Mouse (Mus musculus) forebrain, embryonic 15.5 days (tissue): ENCODE measurements around the gene Ubc. TPM values are rescaled to one million over a fixed set of nuclear protein-coding genes. Genes with fewer than 3 reads are reported as not detected.
"Not testable (repeated sequence)": the region's sequence is repeated elsewhere in the genome, so short reads cannot be mapped to it uniquely, and the experiment has no call there.

Source experiments
- ATAC-seq: fragments of 200-750 bp; cut with Nextera tagmentation; replicated peaks from 2 replicates; pipeline ENCODE4 v1.8.0; 2017; ENCODE audit warnings: mild to moderate bottlenecking, moderate TSS enrichment, moderate library complexity
- H3K27ac ChIP-seq: fragments of 300-500 bp; sonication (generic); replicated peaks from 2 replicates; pipeline ENCODE4 v1.5.1; 2015; ENCODE audit warnings: mild to moderate bottlenecking, inconsistent platforms
- H3K27me3 ChIP-seq: fragments of 300-500 bp; sonication (generic); 2 replicates; pipeline ENCODE4 v1.6.1; 2015; ENCODE audit warnings: inconsistent platforms
- H3K36me3 ChIP-seq: fragments of 300-500 bp; sonication (generic); 2 replicates; pipeline ENCODE4 v1.6.1; 2015; ENCODE audit warnings: mild to moderate bottlenecking, inconsistent platforms
- H3K4me1 ChIP-seq: fragments of 300-500 bp; sonication (generic); 2 replicates; pipeline ENCODE4 v1.6.1; 2015; ENCODE audit warnings: inconsistent platforms
- H3K4me2 ChIP-seq: fragments of 300-500 bp; sonication (generic); replicated peaks from 2 replicates; pipeline ENCODE4 v1.6.1; 2015; ENCODE audit warnings: mild to moderate bottlenecking, inconsistent platforms
- H3K4me3 ChIP-seq: fragments of 300-500 bp; sonication (generic); 2 replicates; pipeline ENCODE4 v1.5.1; 2015; ENCODE audit warnings: mild to moderate bottlenecking, inconsistent platforms
- H3K9ac ChIP-seq: fragments of 300-500 bp; sonication (generic); replicated peaks from 2 replicates; pipeline ENCODE4 v1.6.1; 2015; ENCODE audit warnings: mild to moderate bottlenecking, inconsistent platforms
- H3K9me3 ChIP-seq: fragments of 300-500 bp; sonication (generic); 2 replicates; pipeline ENCODE4 v1.6.1; 2016; ENCODE audit warnings: inconsistent platforms
- WGBS: fragments of 180-500 bp; shearing (Covaris S2); methylation state at CpG from one replicate; pipeline ENCODE4 v1.1.7; 2015; ENCODE audit warnings: mixed read lengths; 5-methylcytosine and 5-hydroxymethylcytosine counted together
- polyA plus RNA-seq: library from polyadenylated mRNA; unstranded; fragments of >200 nt; fragmentation: Nextera tagmentation; extraction: Ambion mirVana; gene quantifications from 2 replicates; pipeline ENCODE4 v1.2.1, GENCODE M21; 2015

The Ubc gene
- polyA plus RNA-seq, 1 experiment from 2014 or later: 1,278 TPM

GRCm38 (mm10) chr5:125402476-125402875, 12.5 kb upstream of the Ubc start:
- WGBS: 56% methylated on average over 10 of the region's 10 CpGs
- H3K9ac ChIP-seq: no peak overlapping the region
- H3K4me2 ChIP-seq: no peak overlapping the region
- H3K36me3 ChIP-seq: no peaks in the 10 kb centered on the region
- no peaks in the 10 kb centered on the region for H3K27me3 ChIP-seq
- no peak for ATAC-seq
- peaks cover 16% of the 10 kb centered on the region for H3K4me1 ChIP-seq
- no peak overlapping the region for H3K27ac ChIP-seq
- H3K9me3 ChIP-seq: no peaks in the 10 kb centered on the region
- no peak overlapping the region for H3K4me3 ChIP-seq

- no peak overlapping the region for H3K4me3 ChIP-seq
Observed at GRCm38 (mm10) chr5:125400903-125401302, 10.9 kb upstream of the Ubc start.

GRCm38 (mm10) chr5:125395008-125395407, 5.0 kb upstream of the Ubc start:
- no peaks in the 10 kb centered on the region for H3K27me3 ChIP-seq
- H3K36me3 ChIP-seq: no peaks in the 10 kb centered on the region
- peaks cover 48% of the 10 kb centered on the region for H3K4me1 ChIP-seq
- H3K27ac ChIP-seq: peak overlapping the region; percentile 98
- H3K9ac ChIP-seq: no peak overlapping the region
- 34% methylated on average over 3 of the region's 3 CpGs for WGBS
- no peak overlapping the region for H3K4me2 ChIP-seq
- no peak for ATAC-seq
- H3K4me3 ChIP-seq: no peak overlapping the region
- H3K9me3 ChIP-seq: no peaks in the 10 kb centered on the region

More at GRCm38 (mm10) chr5:125400903-125401302, 10.9 kb upstream of the Ubc start:
- Histone ChIP-seq H3K27ac (no peak overlapping the region), H3K9me3 (no peaks in the 10 kb centered on the region), H3K27me3 (no peaks in the 10 kb centered on the region), H3K4me1 (peaks cover 8% of the 10 kb centered on the region; the same call in 1 of the 2 replicates), H3K9ac (no peak overlapping the region), H3K4me2 (no peak overlapping the region), H3K36me3 (no peaks in the 10 kb centered on the region)
- ATAC-seq: no peak
- 70% methylated on average over 7 of the region's 7 CpGs for WGBS

GRCm38 (mm10) chr5:125393622-125394603, 3.9 kb upstream of the Ubc start:
- H3K27ac ChIP-seq: peak overlapping the region; percentile 98
- H3K9me3 ChIP-seq: no peaks in the 10 kb centered on the region
- H3K4me3 ChIP-seq: peak overlapping the region; percentile 36
- peak overlapping the region; percentile 47 for H3K9ac ChIP-seq
- peaks cover 49% of the 10 kb centered on the region for H3K4me1 ChIP-seq
- no peaks in the 10 kb centered on the region for H3K27me3 ChIP-seq
- no peaks in the 10 kb centered on the region for H3K36me3 ChIP-seq
- WGBS: 3% methylated on average over 23 of the region's 25 CpGs
- peak overlapping the region; percentile 49 for H3K4me2 ChIP-seq
- ATAC-seq: peak; percentile 75

GRCm38 (mm10) chr5:125392977-125393621, 3.1 kb upstream of the Ubc start:
- peak overlapping the region; percentile 98 for H3K27ac ChIP-seq
- peaks cover 55% of the 10 kb centered on the region for H3K4me1 ChIP-seq
- ATAC-seq: peak; percentile 92
- H3K4me2 ChIP-seq: peak overlapping the region; percentile 49
- H3K36me3 ChIP-seq: no peaks in the 10 kb centered on the region
- H3K9me3 ChIP-seq: no peaks in the 10 kb centered on the region
- peak overlapping the region; percentile 36 for H3K4me3 ChIP-seq
- WGBS: under 1% methylated on average over 20 of the region's 20 CpGs
- H3K9ac ChIP-seq: peak overlapping the region; percentile 47
- H3K27me3 ChIP-seq: no peaks in the 10 kb centered on the region

GRCm38 (mm10) chr5:125392618-125392976, 2.6 kb upstream of the Ubc start:
- Histone ChIP-seq H3K27ac (peak overlapping the region; percentile 98), H3K27me3 (no peaks in the 10 kb centered on the region), H3K4me2 (peak overlapping the region; percentile 49), H3K9ac (peak overlapping the region; percentile 41), H3K9me3 (no peaks in the 10 kb centered on the region), H3K4me3 (peak overlapping the region; percentile 36), H3K4me1 (peaks cover 57% of the 10 kb centered on the region), H3K36me3 (no peaks in the 10 kb centered on the region)
- 0 out of 2 replicates have a peak, but pooled peaks have one; percentile 6 for ATAC-seq
- WGBS: 21% methylated on average over 1 of the region's 1 CpGs

- H3K4me1 ChIP-seq: peaks cover 57% of the 10 kb centered on the region
- H3K36me3 ChIP-seq, H3K27me3 ChIP-seq, H3K4me2 ChIP-seq, H3K9me3 ChIP-seq, ATAC-seq, H3K4me3 ChIP-seq, H3K9ac ChIP-seq: not testable (repeated sequence)
- WGBS: 94% methylated on average over 4 of the region's 4 CpGs
- peak overlapping the region; percentile 98 for H3K27ac ChIP-seq
Observed at GRCm38 (mm10) chr5:125392176-125392575, 2.2 kb upstream of the Ubc start.

GRCm38 (mm10) chr5:125391609-125392008, 1.6 kb upstream of the Ubc start:
- Histone ChIP-seq H3K9ac (no peak overlapping the region), H3K27ac (peak overlapping the region; percentile 98), H3K36me3 (no peaks in the 10 kb centered on the region), H3K4me1 (peaks cover 57% of the 10 kb centered on the region), H3K9me3 (no peaks in the 10 kb centered on the region), H3K27me3 (no peaks in the 10 kb centered on the region), H3K4me2 (no peak overlapping the region), H3K4me3 (no peak overlapping the region)
- ATAC-seq: no peak
- 65% methylated on average over 5 of the region's 5 CpGs for WGBS

GRCm38 (mm10) chr5:125390906-125391477, 990 bp upstream of the Ubc start:
- peak overlapping the region; percentile 98 for H3K27ac ChIP-seq
- peaks cover 58% of the 10 kb centered on the region for H3K4me1 ChIP-seq
- H3K4me2 ChIP-seq: no peak overlapping the region
- WGBS: 98% methylated on average over 3 of the region's 3 CpGs
- H3K36me3 ChIP-seq: peaks cover under 1% of the 10 kb centered on the region; the same call in 1 of the 2 replicates
- ATAC-seq: no peak
- no peak overlapping the region for H3K4me3 ChIP-seq
- no peaks in the 10 kb centered on the region for H3K9me3 ChIP-seq
- no peak overlapping the region for H3K9ac ChIP-seq
- no peaks in the 10 kb centered on the region for H3K27me3 ChIP-seq

- peaks cover 62% of the 10 kb centered on the region for H3K4me1 ChIP-seq
- WGBS: under 1% methylated on average over 41 of the region's 41 CpGs
- peak within 1 kb of the TSS; percentile 68 for H3K4me2 ChIP-seq
Observed at GRCm38 (mm10) chr5:125389131-125389578, 847 bp downstream of the Ubc start, which contains the start of gene Gm10382. Gene Gm10382, plus strand, starts transcription at chr5:125389322.

GRCm38 (mm10) chr5:125388358-125389092, 1.5 kb downstream of the Ubc start:
- ATAC-seq: no peak
- H3K36me3 ChIP-seq: peaks cover 22% of the 10 kb centered on the region
- 27% methylated on average over 13 of the region's 13 CpGs for WGBS
- peaks cover 57% of the 10 kb centered on the region for H3K4me1 ChIP-seq
- peak overlapping the region; percentile 100 for H3K9ac ChIP-seq
- peak overlapping the region; percentile 100 for H3K4me3 ChIP-seq
- no peaks in the 10 kb centered on the region for H3K27me3 ChIP-seq
- no peaks in the 10 kb centered on the region for H3K9me3 ChIP-seq
- peak overlapping the region; percentile 98; the same call in 1 of the 2 replicates for H3K27ac ChIP-seq
- H3K4me2 ChIP-seq: peak overlapping the region; percentile 68

More at GRCm38 (mm10) chr5:125389131-125389578, 847 bp downstream of the Ubc start, which contains the start of gene Gm10382:
- Histone ChIP-seq H3K9me3 (no peaks in the 10 kb centered on the region), H3K4me3 (peak within 1 kb of the TSS; percentile 100), H3K36me3 (peaks cover 18% of the 10 kb centered on the region), H3K27ac (peak within 1 kb of the TSS; percentile 98), H3K9ac (peak within 1 kb of the TSS; percentile 100), H3K27me3 (no peaks in the 10 kb centered on the region)
- ATAC-seq: peak; percentile 28
